Mouse (Mus musculus) Muller cell, postnatal 12 days (primary cell): Measurements from ENCODE around the gene Vmn1r23.
"Not testable (repeated sequence)": the region's sequence is repeated elsewhere in the genome, so short reads cannot be mapped to it uniquely, and the experiment has no call there.

Experiments
- DNase-seq: peaks from one replicate; pipeline ENCODE4 v3.0.0-alpha.2; 2015; ENCODE audit errors: inconsistent ontology term

The Vmn1r23 gene

DNA sequence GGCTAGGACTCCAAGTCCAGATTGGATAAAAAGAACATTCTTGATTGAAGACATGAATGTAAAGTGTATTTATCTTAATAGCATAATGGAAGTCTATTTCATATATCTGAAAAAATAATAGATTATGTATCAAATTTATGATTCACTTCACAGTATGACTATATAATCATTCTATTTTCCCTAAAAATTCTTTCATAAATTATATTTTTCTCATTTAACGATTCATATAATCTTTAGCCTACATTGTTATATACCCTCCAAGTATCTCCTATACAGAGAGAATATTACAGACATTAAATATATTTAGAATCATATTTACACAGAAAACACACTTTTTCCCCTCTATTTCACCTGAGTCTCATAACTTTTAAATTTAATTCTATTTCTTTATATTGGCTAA, at the start of gene Vmn1r23:
Gene Vmn1r23, minus strand, starts transcription at position 101 of the 400 bp plus-strand sequence.
- no peak for DNase-seq

DNA sequence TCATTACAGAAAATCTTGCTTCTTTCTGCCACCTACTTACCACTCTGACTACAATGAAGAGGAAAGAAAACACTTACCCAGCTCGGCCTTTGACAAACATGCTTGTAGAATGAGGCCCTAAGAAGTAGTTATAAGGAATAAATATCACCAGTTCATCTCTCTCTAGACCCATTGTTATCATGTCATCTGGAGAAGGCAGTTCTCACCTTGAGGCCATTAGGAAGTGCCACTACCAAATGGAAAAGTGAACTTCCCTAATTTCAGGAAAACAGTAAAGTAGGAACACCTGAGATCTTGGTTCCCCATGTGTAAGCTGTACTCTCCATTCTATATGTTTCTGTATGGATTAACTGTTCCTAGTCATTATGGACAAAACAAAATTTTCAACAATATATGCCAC, 34.8 kb upstream of the Vmn1r23 start, which contains the start of gene Vmn1r24:
Gene Vmn1r24, minus strand, starts transcription at position 101 of the 400 bp plus-strand sequence.
- DNase-seq, result not testable (repeated sequence)

DNA sequence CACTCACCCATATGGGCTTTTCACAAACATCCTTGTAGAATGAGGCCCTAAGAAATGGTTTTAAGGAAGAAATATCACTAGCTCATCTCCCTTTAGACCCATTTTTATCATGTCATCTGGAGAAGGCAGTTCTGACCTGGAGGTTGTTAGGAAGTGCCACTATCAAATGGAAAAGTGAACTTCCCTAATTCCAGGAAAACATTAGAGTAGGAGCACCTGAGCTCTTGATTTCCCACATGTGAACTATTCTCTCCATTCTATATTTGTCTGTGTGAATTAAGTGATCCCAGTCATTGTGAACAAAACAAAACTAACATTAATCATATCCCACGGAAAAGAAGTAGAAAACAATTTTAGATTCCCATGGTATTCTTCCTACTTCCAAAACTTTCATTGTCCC, 18.7 kb downstream of the Vmn1r23 start, which contains the start of gene Vmn1r22:
Gene Vmn1r22, minus strand, starts transcription at position 101 of the 400 bp plus-strand sequence.
- no peak for DNase-seq
